Mouse (Mus musculus) right cerebral cortex, postnatal 36 days (tissue): ENCODE measurements around the gene Dync1li1.
"Not testable (repeated sequence)": the region's sequence is repeated elsewhere in the genome, so short reads cannot be mapped to it uniquely, and the experiment has no call there.

ENCODE experiments used
- DNase-seq, 2 experiments: peaks; one replicate each; pipeline ENCODE4 v3.0.0; 2022; ENCODE audit warnings: low spot score in 2 of 2, mixed read lengths in 1 of 2

The Dync1li1 gene

DNA sequence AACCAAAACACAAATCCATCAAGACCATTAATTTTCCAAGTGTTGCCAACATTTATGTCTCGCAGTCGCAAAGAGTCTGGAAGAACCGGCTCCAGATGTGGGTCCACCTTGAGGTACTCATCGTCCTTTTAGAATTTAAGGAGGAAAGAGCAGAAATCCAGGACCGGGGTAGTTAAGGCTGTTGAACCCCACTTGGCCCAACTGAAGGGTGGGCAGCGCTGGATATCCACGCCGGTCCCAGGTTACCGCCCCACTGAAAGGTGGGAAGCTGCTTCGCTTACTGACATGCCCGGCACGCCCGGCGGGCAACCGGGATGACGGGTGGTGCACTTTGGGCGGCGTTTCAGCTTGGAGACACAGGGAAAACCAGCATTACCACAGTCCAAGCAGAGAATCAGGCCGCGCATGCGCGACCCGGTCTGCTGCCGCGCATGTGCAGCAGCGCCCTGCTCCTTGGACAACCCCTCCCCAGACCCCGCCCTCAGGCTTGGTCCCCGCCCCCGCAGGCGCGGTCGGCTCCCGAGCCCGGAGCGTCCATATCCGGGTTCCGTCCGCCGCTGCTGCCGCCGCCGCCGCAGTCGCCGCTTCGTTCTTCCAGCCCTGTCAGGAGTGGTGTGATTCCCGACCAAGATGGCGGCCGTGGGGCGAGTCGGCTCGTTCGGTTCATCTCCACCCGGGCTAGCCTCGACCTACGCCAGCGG is at the start of gene Dync1li1:
Gene Dync1li1, plus strand, starts transcription at position 539 of the 701 bp plus-strand sequence.
- DNase-seq = peak; percentile 95 to 97

- no peak for DNase-seq
Observed at GRCm38 (mm10) chr9:114639186-114639748, 49.3 kb upstream of the Dync1li1 start.

GRCm38 (mm10) chr9:114639839-114640646 is 48.5 kb upstream of the Dync1li1 start, which contains the start of gene Cnot10:
Cnot10 (minus strand) TSS chr9:114640184.
- DNase-seq = peak; percentile 94 to 95

- DNase-seq = peak; percentile 66 to 84
Observed at GRCm38 (mm10) chr9:114646556-114647505, 41.8 kb upstream of the Dync1li1 start.

- DNase-seq = no peak
Observed at GRCm38 (mm10) chr9:114647506-114648432, 40.8 kb upstream of the Dync1li1 start.

DNA sequence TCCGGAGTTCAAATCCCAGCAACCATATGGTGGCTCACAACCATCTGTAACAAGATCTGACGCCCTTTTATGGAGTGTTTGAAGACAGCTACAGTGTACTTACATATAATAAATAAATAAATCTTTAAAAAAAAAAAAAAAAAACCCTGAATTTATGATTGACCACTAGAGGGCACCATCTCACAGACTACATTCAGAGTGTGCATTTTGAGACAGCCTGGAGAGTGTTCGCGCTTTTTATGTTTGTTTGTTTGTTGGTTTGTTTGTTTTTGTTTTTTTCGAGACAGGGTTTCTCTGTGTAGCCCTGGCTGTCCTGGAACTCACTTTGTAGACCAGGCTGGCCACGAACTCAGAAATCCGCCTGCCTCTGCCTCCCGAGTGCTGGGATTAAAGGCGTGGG is 40.1 kb upstream of the Dync1li1 start:
- DNase-seq = not testable (repeated sequence)

DNA sequence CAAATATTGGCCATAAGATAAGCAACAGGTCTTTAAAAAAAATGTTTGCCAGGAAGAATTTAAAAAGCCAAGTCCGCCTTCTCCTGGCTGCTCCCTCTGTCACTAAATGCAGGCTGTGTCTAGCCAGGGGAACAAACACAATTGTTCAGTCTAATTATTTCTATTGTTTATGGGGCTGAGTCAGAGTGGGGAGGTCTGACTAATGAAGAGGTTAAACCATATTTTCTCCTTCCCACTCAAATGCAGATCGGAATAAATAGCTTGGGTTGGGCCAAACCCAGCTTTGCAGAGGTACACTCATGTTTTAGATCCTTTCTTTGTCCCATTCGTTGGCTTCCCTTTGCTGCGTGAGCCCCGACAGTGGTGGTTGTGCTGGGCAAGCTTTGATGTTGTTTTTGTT is 39.2 kb upstream of the Dync1li1 start:
- DNase-seq = no peak

DNA sequence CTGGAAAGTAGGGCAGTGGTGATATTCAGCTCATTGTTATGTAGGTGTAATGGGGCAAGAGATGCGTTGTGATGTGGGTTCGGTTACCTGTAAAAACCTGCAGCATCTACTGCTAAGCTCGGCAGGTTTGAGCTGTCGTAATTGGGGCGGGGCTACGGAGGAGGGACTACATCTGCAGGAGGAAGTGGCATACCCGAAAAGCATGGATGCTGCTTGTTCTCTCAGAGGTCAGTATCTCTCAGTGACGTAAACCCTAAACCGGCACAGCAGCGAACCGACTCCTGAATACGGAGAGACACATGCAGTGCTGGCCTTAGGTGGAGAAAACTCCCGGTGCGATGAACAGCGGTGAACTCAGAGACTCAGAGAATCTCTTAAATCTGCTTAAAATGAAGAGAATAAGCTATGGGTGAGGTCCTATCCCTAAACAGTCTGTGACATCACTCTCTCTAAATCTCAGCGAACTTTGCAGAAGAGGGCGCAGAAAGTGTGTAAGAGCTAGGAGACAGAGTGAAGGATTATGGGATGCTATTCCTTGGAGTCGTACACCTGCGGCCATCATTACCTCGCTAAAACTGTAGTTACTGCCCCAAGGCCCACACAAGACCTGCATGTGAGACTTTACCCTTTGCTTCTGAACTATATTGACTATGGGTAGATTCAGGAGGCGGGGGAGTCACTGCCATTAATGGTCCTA is 37.5 kb upstream of the Dync1li1 start:
- no peak for DNase-seq

- DNase-seq = no peak
Observed at GRCm38 (mm10) chr9:114655356-114655755, 33.2 kb upstream of the Dync1li1 start.

- DNase-seq = no peak
Observed at GRCm38 (mm10) chr9:114656701-114657100, 31.9 kb upstream of the Dync1li1 start.

- DNase-seq = no peak
Observed at GRCm38 (mm10) chr9:114660506-114660905, 28.1 kb upstream of the Dync1li1 start.

DNA sequence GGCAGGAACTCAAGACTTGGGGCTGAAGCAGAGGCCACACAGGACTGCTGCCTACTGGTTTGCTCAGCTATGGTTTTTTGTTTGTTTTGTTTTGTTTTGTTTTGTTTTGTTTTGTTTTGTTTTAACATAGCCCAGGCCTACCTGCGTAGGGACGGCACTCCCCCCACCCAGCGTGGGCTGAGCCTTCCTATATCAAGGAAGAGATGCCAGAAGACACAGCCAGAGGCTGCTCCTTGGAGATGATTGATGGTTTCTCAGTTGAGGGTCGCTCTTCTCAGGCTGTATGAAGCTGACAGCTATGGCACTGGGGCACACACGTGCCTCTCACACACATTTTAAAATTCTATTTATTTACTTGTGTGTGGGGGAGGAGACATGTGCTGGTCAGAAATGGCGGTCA is 27.6 kb upstream of the Dync1li1 start:
- no peak for DNase-seq

DNA sequence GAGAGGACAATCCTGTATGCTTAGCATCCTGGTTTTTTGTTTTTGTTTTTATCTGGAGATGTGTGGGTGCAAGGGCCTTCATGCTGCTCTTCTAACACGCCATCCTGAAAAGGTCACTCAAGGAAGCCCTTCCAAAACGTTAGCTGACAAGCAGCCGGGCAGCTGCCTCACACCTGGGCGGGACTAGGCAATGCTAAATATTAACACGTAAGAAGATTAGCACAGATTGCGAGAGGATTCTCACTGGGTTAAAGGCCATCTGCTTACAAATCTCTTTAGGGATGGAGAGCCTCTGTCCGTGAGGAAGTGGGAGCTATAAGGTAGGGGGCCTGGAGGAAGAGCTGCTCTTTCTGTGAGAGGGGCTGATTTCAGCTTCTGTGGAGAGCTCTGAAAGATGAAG is 26.6 kb upstream of the Dync1li1 start:
- DNase-seq = no peak

DNA sequence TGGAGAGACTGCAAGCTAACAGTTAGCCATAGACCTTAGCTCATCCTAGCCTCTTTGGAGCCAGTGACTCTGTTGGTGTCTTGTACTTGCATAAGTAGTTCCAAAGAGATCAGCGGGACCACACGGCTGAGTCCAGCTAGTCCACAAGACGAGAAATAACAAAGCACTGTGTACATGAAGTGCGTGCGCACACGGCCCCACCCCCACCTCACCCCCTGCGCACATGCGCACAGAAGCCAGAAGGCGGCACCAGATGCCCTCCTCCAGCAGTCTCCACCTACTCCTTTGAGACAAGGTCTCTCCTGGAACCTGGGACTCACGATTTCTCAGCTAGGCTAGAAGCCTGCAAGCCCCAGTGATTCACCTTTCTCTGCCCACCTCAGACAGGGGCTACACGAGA is 24.8 kb upstream of the Dync1li1 start:
- no peak for DNase-seq

- no peak for DNase-seq
Observed at GRCm38 (mm10) chr9:114666858-114667257, 21.7 kb upstream of the Dync1li1 start.

DNA sequence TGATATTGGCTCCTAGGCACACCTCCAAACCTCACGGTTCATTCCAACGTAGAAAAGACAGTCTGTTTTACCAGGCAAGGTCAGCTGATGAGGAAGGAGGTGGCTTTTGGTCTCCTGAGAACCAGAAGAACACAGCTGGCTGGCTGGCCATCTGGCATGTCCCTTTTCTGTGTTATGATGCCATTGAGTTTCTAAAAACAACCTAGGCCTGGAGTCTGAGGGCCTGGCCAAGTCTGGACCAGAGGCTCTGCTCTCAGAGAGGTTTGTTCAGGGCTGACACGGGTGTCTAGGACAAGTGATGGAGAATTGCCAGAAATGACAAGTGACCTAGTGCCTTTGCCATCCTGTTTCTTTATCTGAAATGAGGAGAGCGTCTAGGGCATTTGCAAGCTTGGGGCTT is 20.5 kb upstream of the Dync1li1 start:
- DNase-seq = no peak

DNA sequence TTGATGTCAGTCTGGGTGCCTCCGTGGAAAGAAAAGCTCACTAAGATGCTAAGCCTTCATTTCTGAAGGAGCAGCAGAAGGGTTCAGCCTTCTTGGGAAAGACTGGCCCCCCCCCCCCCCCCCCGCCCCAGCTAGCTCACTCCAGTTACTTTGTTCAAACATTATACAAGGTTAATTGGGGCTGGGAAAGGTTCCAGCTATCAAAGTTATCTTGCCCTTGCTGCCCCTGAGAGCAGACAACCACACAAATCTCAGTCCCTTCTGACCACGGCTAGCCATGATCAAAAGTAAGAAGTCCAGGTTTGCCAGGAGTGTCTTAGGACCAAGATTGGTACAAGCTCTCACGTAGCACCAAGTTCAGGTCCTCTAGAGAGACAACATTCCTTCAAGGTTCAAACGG is 19.6 kb upstream of the Dync1li1 start:
- no peak for DNase-seq

GRCm38 (mm10) chr9:114671946-114672345 is 16.6 kb upstream of the Dync1li1 start:
- DNase-seq = no peak

- DNase-seq = peak in 1 of 2 experiments; percentile 49
Observed at GRCm38 (mm10) chr9:114672703-114673561, 15.7 kb upstream of the Dync1li1 start.
